Mouse (Mus musculus): Measurements from ENCODE around the gene Kpna7. TPM values are rescaled to one million over a fixed set of nuclear protein-coding genes. Genes with fewer than 3 reads are reported as not detected.
A peak's percentile ranks its signal among the peaks of the same experiment; 100 is the strongest.

The Kpna7 gene
- polyA plus RNA-seq, 1 experiment from 2014 or later = not detected

- no peak for ATAC-seq
- WGBS = 48% methylated on average over 3 of the region's 3 CpGs
- no peak for DNase-seq (ENCODE audit: low spot score)
- Histone ChIP-seq H3K9ac (replicated peaks; ENCODE audit: low read depth) (no peak overlapping the region), H3K4me1 (ENCODE audit: insufficient read depth, low read depth, low read length) (no peaks in the 10 kb centered on the region), H3K27ac (ENCODE audit: low read length) (no peak overlapping the region), H3K4me2 (replicated peaks; ENCODE audit: low read depth, low read length) (no peak overlapping the region), H3K9me3 (ENCODE audit: low read length) (no peaks in the 10 kb centered on the region), H3K27me3 (replicated peaks; ENCODE audit: insufficient read depth, low read length) (no peaks in the 10 kb centered on the region), H3K4me3 (ENCODE audit: low read depth, low read length) (no peak overlapping the region), H3K36me3 (ENCODE audit: insufficient read depth, low read length) (no peaks in the 10 kb centered on the region)
- TF ChIP-seq EP300 (IDR thresholded peaks at IDR 0.05) = no peak
- no peak for TF ChIP-seq CTCF (IDR thresholded peaks at IDR 0.05)
These were observed 8.7 kb downstream of the Kpna7 start for GRCm38 (mm10) chr5:145075081-145075480.

- ATAC-seq (no peak), DNase-seq (ENCODE audit: low spot score) (no peak)
- H3K4me2 ChIP-seq (replicated peaks; ENCODE audit: low read depth, low read length) = no peak overlapping the region
- no peaks in the 10 kb centered on the region for H3K36me3 ChIP-seq (ENCODE audit: insufficient read depth, low read length)
- no peak overlapping the region for H3K9ac ChIP-seq (replicated peaks; ENCODE audit: low read depth)
- no peak for TF ChIP-seq EP300 (IDR thresholded peaks at IDR 0.05)
- TF ChIP-seq CTCF (IDR thresholded peaks at IDR 0.05) = peak; percentile 60
- no peaks in the 10 kb centered on the region for H3K27me3 ChIP-seq (replicated peaks; ENCODE audit: insufficient read depth, low read length)
- no peak overlapping the region for H3K27ac ChIP-seq (ENCODE audit: low read length)
- WGBS = 43% methylated on average over 6 of the region's 6 CpGs
- no peaks in the 10 kb centered on the region for H3K9me3 ChIP-seq (ENCODE audit: low read length)
- H3K4me3 ChIP-seq (ENCODE audit: low read depth, low read length) = no peak overlapping the region
- H3K4me1 ChIP-seq (ENCODE audit: insufficient read depth, low read depth, low read length) = no peaks in the 10 kb centered on the region
These were observed 12.5 kb downstream of the Kpna7 start for GRCm38 (mm10) chr5:145071342-145071741.

DNA sequence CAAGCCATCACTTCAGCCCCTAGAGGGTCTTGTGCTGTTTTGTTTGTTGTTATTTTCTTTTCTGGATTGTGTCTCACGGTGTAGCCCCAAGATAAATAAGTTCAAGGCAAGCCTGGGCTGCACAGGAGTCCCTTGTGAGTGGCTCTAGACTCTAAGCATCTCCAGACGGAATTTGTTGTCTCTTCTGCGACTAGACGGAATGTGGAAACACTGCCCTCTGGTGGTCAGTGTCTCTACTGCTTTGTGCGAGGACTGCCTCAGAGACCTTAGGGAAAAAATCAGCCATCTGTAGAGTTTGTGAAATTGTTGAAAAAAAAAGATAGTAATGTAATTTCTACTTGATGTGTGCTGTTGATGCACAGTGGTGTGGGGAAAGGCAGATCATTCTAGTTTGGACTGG is 14.1 kb downstream of the Kpna7 start:
- Histone ChIP-seq H3K9me3 (ENCODE audit: low read length) (no peaks in the 10 kb centered on the region), H3K4me3 (ENCODE audit: low read depth, low read length) (no peak overlapping the region), H3K9ac (replicated peaks; ENCODE audit: low read depth) (no peak overlapping the region), H3K36me3 (ENCODE audit: insufficient read depth, low read length) (no peaks in the 10 kb centered on the region), H3K27me3 (replicated peaks; ENCODE audit: insufficient read depth, low read length) (no peaks in the 10 kb centered on the region), H3K27ac (ENCODE audit: low read length) (no peak overlapping the region), H3K4me2 (replicated peaks; ENCODE audit: low read depth, low read length) (no peak overlapping the region), H3K4me1 (ENCODE audit: insufficient read depth, low read depth, low read length) (no peaks in the 10 kb centered on the region)
- peak; percentile 50 for ATAC-seq
- DNase-seq (ENCODE audit: low spot score) = peak; percentile 75
- WGBS = 2% methylated on average over 5 of the region's 5 CpGs
- peak; percentile 88 for TF ChIP-seq CTCF (IDR thresholded peaks at IDR 0.05)
- no peak for TF ChIP-seq EP300 (IDR thresholded peaks at IDR 0.05)

DNA sequence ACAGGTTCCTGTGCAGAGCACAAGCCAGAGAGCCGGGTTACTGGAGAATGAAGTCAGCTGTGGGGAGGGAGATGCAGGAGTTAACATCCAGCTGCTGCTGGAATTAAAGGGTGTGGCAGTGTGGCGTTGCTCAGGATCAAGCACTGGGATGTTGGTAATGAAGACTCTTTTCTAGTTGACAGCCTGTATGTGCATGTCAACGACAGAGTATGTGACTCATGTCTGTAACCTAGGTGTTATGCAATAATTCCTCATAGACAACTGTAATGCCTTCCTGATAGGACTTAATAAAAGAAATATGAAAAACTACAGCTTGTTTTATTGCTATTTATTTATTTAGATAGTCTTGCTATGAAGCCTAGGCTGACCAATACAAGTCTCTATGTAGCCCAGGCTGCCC is 15.0 kb downstream of the Kpna7 start:
- Histone ChIP-seq H3K4me2 (replicated peaks; ENCODE audit: low read depth, low read length) (no peak overlapping the region), H3K4me3 (ENCODE audit: low read depth, low read length) (no peak overlapping the region), H3K9me3 (ENCODE audit: low read length) (no peaks in the 10 kb centered on the region), H3K4me1 (ENCODE audit: insufficient read depth, low read depth, low read length) (no peaks in the 10 kb centered on the region), H3K36me3 (ENCODE audit: insufficient read depth, low read length) (no peaks in the 10 kb centered on the region), H3K27ac (ENCODE audit: low read length) (no peak overlapping the region), H3K27me3 (replicated peaks; ENCODE audit: insufficient read depth, low read length) (no peaks in the 10 kb centered on the region), H3K9ac (replicated peaks; ENCODE audit: low read depth) (no peak overlapping the region)
- ATAC-seq (peak; percentile 38; the same call in 1 of the 2 replicates), DNase-seq (ENCODE audit: low spot score) (no peak)
- TF ChIP-seq EP300 (IDR thresholded peaks at IDR 0.05) (no peak), CTCF (IDR thresholded peaks at IDR 0.05) (no peak)
- 44% methylated on average over 3 of the region's 3 CpGs for WGBS

GRCm38 (mm10) chr5:145064765-145065340 is 19.0 kb downstream of the Kpna7 start:
- Histone ChIP-seq H3K9ac (replicated peaks; ENCODE audit: low read depth) (no peak overlapping the region), H3K4me1 (ENCODE audit: insufficient read depth, low read depth, low read length) (no peaks in the 10 kb centered on the region), H3K4me2 (replicated peaks; ENCODE audit: low read depth, low read length) (no peak overlapping the region), H3K4me3 (ENCODE audit: low read depth, low read length) (no peak overlapping the region), H3K36me3 (ENCODE audit: insufficient read depth, low read length) (no peaks in the 10 kb centered on the region), H3K27me3 (replicated peaks; ENCODE audit: insufficient read depth, low read length) (no peaks in the 10 kb centered on the region), H3K27ac (ENCODE audit: low read length) (no peak overlapping the region), H3K9me3 (ENCODE audit: low read length) (no peaks in the 10 kb centered on the region)
- WGBS = 85% methylated on average over 1 of the region's 1 CpGs
- ATAC-seq (no peak), DNase-seq (ENCODE audit: low spot score) (no peak)
- no peak for TF ChIP-seq CTCF (IDR thresholded peaks at IDR 0.05)
- TF ChIP-seq EP300 (IDR thresholded peaks at IDR 0.05) = no peak

DNA sequence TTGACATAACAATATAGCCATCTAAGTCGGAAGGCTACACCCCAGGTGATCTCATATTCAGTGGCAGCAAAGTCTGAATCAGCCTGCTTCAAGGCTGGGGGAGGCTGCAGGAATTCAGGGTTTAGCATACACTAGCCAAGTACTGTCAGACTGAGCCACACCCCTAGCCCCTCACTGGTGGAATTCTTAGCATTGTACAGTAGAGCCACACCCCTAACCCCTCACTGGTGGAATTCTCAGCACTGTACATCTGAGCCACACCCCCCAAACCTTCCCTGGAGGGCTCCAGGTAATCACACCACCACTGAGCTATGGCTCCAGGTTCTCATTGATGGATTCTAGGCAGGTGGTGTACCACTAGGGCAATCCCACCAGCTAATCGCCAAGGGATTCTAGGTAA is 24.3 kb downstream of the Kpna7 start:
- TF ChIP-seq CTCF (IDR thresholded peaks at IDR 0.05) = no peak
- TF ChIP-seq EP300 (IDR thresholded peaks at IDR 0.05) = no peak
- Histone ChIP-seq H3K27me3 (replicated peaks; ENCODE audit: insufficient read depth, low read length) (no peaks in the 10 kb centered on the region), H3K27ac (ENCODE audit: low read length) (no peak overlapping the region), H3K9me3 (ENCODE audit: low read length) (no peaks in the 10 kb centered on the region), H3K4me3 (ENCODE audit: low read depth, low read length) (no peak overlapping the region), H3K4me2 (replicated peaks; ENCODE audit: low read depth, low read length) (no peak overlapping the region), H3K9ac (replicated peaks; ENCODE audit: low read depth) (no peak overlapping the region), H3K36me3 (ENCODE audit: insufficient read depth, low read length) (no peaks in the 10 kb centered on the region), H3K4me1 (ENCODE audit: insufficient read depth, low read depth, low read length) (no peaks in the 10 kb centered on the region)
- 83% methylated on average over 2 of the region's 2 CpGs for WGBS
- ATAC-seq (peak; percentile 47; the same call in 1 of the 2 replicates), DNase-seq (ENCODE audit: low spot score) (peak; percentile 18)

- H3K4me1 ChIP-seq (ENCODE audit: insufficient read depth, low read depth, low read length) = no peaks in the 10 kb centered on the region
- H3K9ac ChIP-seq (replicated peaks; ENCODE audit: low read depth) = no peak overlapping the region
- H3K4me2 ChIP-seq (replicated peaks; ENCODE audit: low read depth, low read length) = no peak overlapping the region
- DNase-seq (ENCODE audit: low spot score) (no peak), ATAC-seq (no peak)
- WGBS = 85% methylated on average over 7 of the region's 7 CpGs
- H3K9me3 ChIP-seq (ENCODE audit: low read length) = no peaks in the 10 kb centered on the region
- no peak overlapping the region for H3K4me3 ChIP-seq (ENCODE audit: low read depth, low read length)
- no peaks in the 10 kb centered on the region for H3K36me3 ChIP-seq (ENCODE audit: insufficient read depth, low read length)
- H3K27ac ChIP-seq (ENCODE audit: low read length) = no peak overlapping the region
- TF ChIP-seq EP300 (IDR thresholded peaks at IDR 0.05) (no peak), CTCF (IDR thresholded peaks at IDR 0.05) (no peak)
- H3K27me3 ChIP-seq (replicated peaks; ENCODE audit: insufficient read depth, low read length) = no peaks in the 10 kb centered on the region
These were observed 25.1 kb downstream of the Kpna7 start for GRCm38 (mm10) chr5:145058722-145059121.

Data from lung, postnatal 0 days (tissue).